Mouse (Mus musculus): Measurements from ENCODE around the gene Lbx2. TPM values are rescaled to one million over a fixed set of nuclear protein-coding genes. Genes with fewer than 3 reads are reported as not detected.
A peak's percentile ranks its signal among the peaks of the same experiment; 100 is the strongest.

Gene Lbx2
- polyA plus RNA-seq, 1 experiment from 2014 or later, result 0.27 TPM

MicroRNAs within 50 kb of the gene (microRNA counts, 519-probe panel; counts per million panel counts)
- microRNA mmu-miR-3470a+mmu-miR-3470b, result 236 counts per million, percentile 44 among the panel's probes with 10 or more counts

Small RNAs within 50 kb of the gene (microRNA-seq; reads per million reads assigned to microRNA genes)
- gene Mir3470a (not detected), gene Mir7040 (not detected)

Other genes with a start within 250 kb of the Lbx2 start
- gene Sema4f, start 146.6 kb upstream of the Lbx2 start, polyA plus RNA-seq (2015; fragmentation: Nextera tagmentation; extraction: Ambion mirVana), result 6.5 and 7.2 TPM in 2 replicates
- gene M1ap, start 139.5 kb upstream of the Lbx2 start, polyA plus RNA-seq (2015; fragmentation: Nextera tagmentation; extraction: Ambion mirVana), result 0.25 and 0.88 TPM in 2 replicates
- gene Dok1, start 52.9 kb upstream of the Lbx2 start, polyA plus RNA-seq (2015; fragmentation: Nextera tagmentation; extraction: Ambion mirVana), result 11.5 and 12.8 TPM in 2 replicates
- gene Loxl3, start 52.2 kb upstream of the Lbx2 start, polyA plus RNA-seq (2015; fragmentation: Nextera tagmentation; extraction: Ambion mirVana), result 20.9 and 24.1 TPM in 2 replicates
- gene Aup1, start 31.8 kb upstream of the Lbx2 start, polyA plus RNA-seq (2015; fragmentation: Nextera tagmentation; extraction: Ambion mirVana), result 177 and 206 TPM in 2 replicates
- gene Htra2, start 31.1 kb upstream of the Lbx2 start, polyA plus RNA-seq (2015; fragmentation: Nextera tagmentation; extraction: Ambion mirVana), result 72.6 and 75.4 TPM in 2 replicates
- gene Dqx1, start 28.5 kb upstream of the Lbx2 start, polyA plus RNA-seq (2015; fragmentation: Nextera tagmentation; extraction: Ambion mirVana), result 1.3 TPM in 2 replicates
- 0.31 and 0.67 TPM in 2 replicates for gene Tlx2, start 16.1 kb upstream of the Lbx2 start, polyA plus RNA-seq (2015; fragmentation: Nextera tagmentation; extraction: Ambion mirVana)
- 44.3 and 47.5 TPM in 2 replicates for gene Pcgf1, start 8.5 kb upstream of the Lbx2 start, polyA plus RNA-seq (2015; fragmentation: Nextera tagmentation; extraction: Ambion mirVana)
- 2.9 and 3.5 TPM in 2 replicates for gene Ccdc142, start 15.2 kb downstream of the Lbx2 start, polyA plus RNA-seq (2015; fragmentation: Nextera tagmentation; extraction: Ambion mirVana)
- 3.3 and 3.5 TPM in 2 replicates for gene Gm42688, start 15.2 kb downstream of the Lbx2 start, polyA plus RNA-seq (2015; fragmentation: Nextera tagmentation; extraction: Ambion mirVana)
- 137 and 151 TPM in 2 replicates for gene Mrpl53, start 22.7 kb downstream of the Lbx2 start, polyA plus RNA-seq (2015; fragmentation: Nextera tagmentation; extraction: Ambion mirVana)
- 45.0 and 45.6 TPM in 2 replicates for gene Mogs, start 29.1 kb downstream of the Lbx2 start, polyA plus RNA-seq (2015; fragmentation: Nextera tagmentation; extraction: Ambion mirVana)
- gene Wbp1, start 35.2 kb downstream of the Lbx2 start, polyA plus RNA-seq (2015; fragmentation: Nextera tagmentation; extraction: Ambion mirVana), result 144 and 172 TPM in 2 replicates
- 13.2 and 13.9 TPM in 2 replicates for gene Ino80b, start 39.1 kb downstream of the Lbx2 start, polyA plus RNA-seq (2015; fragmentation: Nextera tagmentation; extraction: Ambion mirVana)
- gene Rtkn, start 49.1 kb downstream of the Lbx2 start, polyA plus RNA-seq (2015; fragmentation: Nextera tagmentation; extraction: Ambion mirVana), result 46.7 and 51.8 TPM in 2 replicates
- 7.1 and 7.9 TPM in 2 replicates for gene Wdr54, start 70.0 kb downstream of the Lbx2 start, polyA plus RNA-seq (2015; fragmentation: Nextera tagmentation; extraction: Ambion mirVana)
- gene 1700003E16Rik, start 70.0 kb downstream of the Lbx2 start, polyA plus RNA-seq (2015; fragmentation: Nextera tagmentation; extraction: Ambion mirVana), result 2.0 and 2.8 TPM in 2 replicates
- 87.7 and 90.0 TPM in 2 replicates for gene Dctn1, start 79.6 kb downstream of the Lbx2 start, polyA plus RNA-seq (2015; fragmentation: Nextera tagmentation; extraction: Ambion mirVana)
- 0.15 and 0.20 TPM in 2 replicates for gene Slc4a5, start 133.5 kb downstream of the Lbx2 start, polyA plus RNA-seq (2015; fragmentation: Nextera tagmentation; extraction: Ambion mirVana)
- gene Mthfd2, start 239.5 kb downstream of the Lbx2 start, polyA plus RNA-seq (2015; fragmentation: Nextera tagmentation; extraction: Ambion mirVana), result 36.3 and 37.0 TPM in 2 replicates
- gene Mob1a, start 239.6 kb downstream of the Lbx2 start, polyA plus RNA-seq (2015; fragmentation: Nextera tagmentation; extraction: Ambion mirVana), result 60.1 and 65.1 TPM in 2 replicates